Mouse (Mus musculus) embryonic facial prominence, embryonic 13.5 days (tissue): ENCODE data around the gene Slc6a6. TPM values are rescaled to one million over a fixed set of nuclear protein-coding genes. Genes with fewer than 3 reads are reported as not detected.

Experiments
- ATAC-seq: fragments of 200-750 bp; cut with Nextera tagmentation; 2 replicates; pipeline ENCODE4 v1.8.0; 2017; ENCODE audit warnings: low read depth; ENCODE audit not compliant: insufficient number of reproducible peaks, insufficient read depth, low FRiP score, low TSS enrichment
- H3K27ac ChIP-seq: fragments of 300-500 bp; sonication (generic); 2 replicates; pipeline ENCODE4 v1.5.1; 2015; ENCODE audit warnings: moderate library complexity, mild to moderate bottlenecking, inconsistent platforms
- H3K27me3 ChIP-seq: fragments of 300-500 bp; sonication (generic); 2 replicates; pipeline ENCODE4 v1.6.1; 2015; ENCODE audit warnings: mild to moderate bottlenecking, inconsistent platforms
- H3K36me3 ChIP-seq: fragments of 300-500 bp; sonication (generic); 2 replicates; pipeline ENCODE4 v1.6.1; 2015; ENCODE audit warnings: mild to moderate bottlenecking, inconsistent platforms
- H3K4me1 ChIP-seq: fragments of 300-500 bp; sonication (generic); 2 replicates; pipeline ENCODE4 v1.6.1; 2015; ENCODE audit warnings: inconsistent platforms
- H3K4me2 ChIP-seq: fragments of 300-500 bp; sonication (generic); 2 replicates; pipeline ENCODE4 v1.6.1; 2015; ENCODE audit warnings: moderate library complexity, mild to moderate bottlenecking, inconsistent platforms
- H3K4me3 ChIP-seq: fragments of 300-500 bp; sonication (generic); 2 replicates; pipeline ENCODE4 v1.5.1; 2015; ENCODE audit warnings: mild to moderate bottlenecking, inconsistent platforms
- H3K9ac ChIP-seq: fragments of 300-500 bp; sonication (generic); 2 replicates; pipeline ENCODE4 v1.6.1; 2015; ENCODE audit warnings: mild to moderate bottlenecking, inconsistent platforms
- H3K9me3 ChIP-seq: fragments of 300-500 bp; sonication (generic); 2 replicates; pipeline ENCODE4 v1.6.1; 2016; ENCODE audit warnings: inconsistent platforms
- WGBS: fragments of 180-500 bp; shearing (Covaris S2); methylation state at CpG from one replicate; pipeline ENCODE4 v1.1.7; 2015; ENCODE audit warnings: mixed read lengths; 5-methylcytosine and 5-hydroxymethylcytosine counted together
- polyA plus RNA-seq: library from polyadenylated mRNA; unstranded; fragments of >200 nt; fragmentation: Nextera tagmentation; extraction: Ambion mirVana; gene quantifications from 2 replicates; pipeline ENCODE4 v1.2.1, GENCODE M21; 2015

The Slc6a6 gene
- polyA plus RNA-seq, 1 experiment from 2014 or later: 71.4 TPM

DNA sequence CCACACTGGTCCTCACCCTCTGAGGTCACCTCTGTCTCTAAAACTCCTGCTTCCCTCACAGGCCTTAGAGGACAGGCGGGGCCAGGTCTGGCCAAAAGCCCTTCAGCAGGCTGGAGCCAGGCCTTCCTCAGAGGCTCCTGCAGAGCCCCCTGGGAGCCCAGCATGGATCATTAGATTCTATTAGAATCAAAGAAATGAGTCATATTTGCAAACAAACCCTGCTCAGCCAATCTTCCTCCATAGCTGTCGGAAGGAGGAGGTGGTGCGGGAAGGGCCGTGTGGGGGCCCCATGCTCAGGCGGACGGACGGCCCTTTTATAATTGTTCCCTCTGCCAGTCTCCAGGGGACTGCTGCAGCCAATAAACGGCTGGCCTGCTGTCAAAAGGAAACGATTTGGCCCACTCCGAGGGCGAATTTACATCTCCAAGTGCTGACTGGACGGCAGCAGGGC, 45.8 kb downstream of the Slc6a6 start:
- Histone ChIP-seq H3K4me3 (no peak overlapping the region), H3K4me2 (no peak overlapping the region), H3K36me3 (peaks cover 78% of the 10 kb centered on the region), H3K27ac (peak overlapping the region; percentile 41), H3K9ac (no peak overlapping the region), H3K9me3 (no peaks in the 10 kb centered on the region), H3K27me3 (no peaks in the 10 kb centered on the region), H3K4me1 (peaks cover 25% of the 10 kb centered on the region)
- 18% methylated on average over 12 of the region's 12 CpGs for WGBS
- no peak for ATAC-seq

- WGBS: 89% methylated on average over 11 of the region's 11 CpGs
- H3K27ac ChIP-seq: no peak overlapping the region
- no peak for ATAC-seq
- no peak overlapping the region for H3K9ac ChIP-seq
- no peaks in the 10 kb centered on the region for H3K9me3 ChIP-seq
- peaks cover 79% of the 10 kb centered on the region for H3K36me3 ChIP-seq
- no peak overlapping the region for H3K4me3 ChIP-seq
- H3K4me2 ChIP-seq: no peak overlapping the region
- no peaks in the 10 kb centered on the region for H3K27me3 ChIP-seq
- H3K4me1 ChIP-seq: peaks cover 32% of the 10 kb centered on the region
Observed at GRCm38 (mm10) chr6:91732138-91732537, 48.3 kb downstream of the Slc6a6 start.

DNA sequence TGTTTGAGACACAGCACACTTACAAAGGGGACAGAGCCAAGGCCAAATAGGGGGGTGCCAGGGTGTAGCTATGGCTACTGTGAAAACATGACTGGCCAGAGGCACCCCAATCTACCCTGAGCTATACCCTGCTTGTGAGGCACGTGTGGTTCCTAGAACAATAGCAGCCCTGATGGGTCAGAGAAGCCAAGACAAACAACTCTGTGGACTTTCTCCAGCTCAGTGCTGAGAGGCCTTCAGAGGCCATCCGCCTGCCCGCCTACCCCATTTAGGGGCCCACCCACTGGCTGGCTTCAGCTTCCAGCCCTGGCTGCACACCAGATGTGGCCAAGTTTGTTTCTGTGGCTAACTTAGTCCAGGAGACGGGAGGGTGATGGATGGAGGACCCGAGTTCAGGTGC, 52.6 kb downstream of the Slc6a6 start:
- H3K36me3 ChIP-seq: peaks cover 91% of the 10 kb centered on the region
- peak overlapping the region; percentile 4; the same call in 1 of the 2 replicates for H3K27ac ChIP-seq
- H3K27me3 ChIP-seq: no peaks in the 10 kb centered on the region
- WGBS: 56% methylated on average over 5 of the region's 5 CpGs
- no peak overlapping the region for H3K4me3 ChIP-seq
- no peak overlapping the region for H3K4me2 ChIP-seq
- H3K9me3 ChIP-seq: no peaks in the 10 kb centered on the region
- H3K4me1 ChIP-seq: peaks cover 6% of the 10 kb centered on the region
- H3K9ac ChIP-seq: no peak overlapping the region
- no peak for ATAC-seq

GRCm38 (mm10) chr6:91737451-91737850, 53.6 kb downstream of the Slc6a6 start:
- Histone ChIP-seq H3K4me2 (no peak overlapping the region), H3K9me3 (no peaks in the 10 kb centered on the region), H3K4me3 (no peak overlapping the region), H3K9ac (no peak overlapping the region), H3K36me3 (peaks cover 92% of the 10 kb centered on the region), H3K27ac (no peak overlapping the region), H3K27me3 (no peaks in the 10 kb centered on the region), H3K4me1 (peaks cover 6% of the 10 kb centered on the region)
- ATAC-seq: no peak
- WGBS: 91% methylated on average over 7 of the region's 7 CpGs

GRCm38 (mm10) chr6:91738058-91738457, 54.2 kb downstream of the Slc6a6 start:
- Histone ChIP-seq H3K4me3 (no peak overlapping the region), H3K27ac (no peak overlapping the region), H3K36me3 (peaks cover 91% of the 10 kb centered on the region), H3K27me3 (no peaks in the 10 kb centered on the region), H3K4me1 (peaks cover 7% of the 10 kb centered on the region), H3K4me2 (no peak overlapping the region), H3K9me3 (no peaks in the 10 kb centered on the region), H3K9ac (peak overlapping the region; percentile 12; the same call in 1 of the 2 replicates)
- 59% methylated on average over 5 of the region's 5 CpGs for WGBS
- ATAC-seq: no peak

DNA sequence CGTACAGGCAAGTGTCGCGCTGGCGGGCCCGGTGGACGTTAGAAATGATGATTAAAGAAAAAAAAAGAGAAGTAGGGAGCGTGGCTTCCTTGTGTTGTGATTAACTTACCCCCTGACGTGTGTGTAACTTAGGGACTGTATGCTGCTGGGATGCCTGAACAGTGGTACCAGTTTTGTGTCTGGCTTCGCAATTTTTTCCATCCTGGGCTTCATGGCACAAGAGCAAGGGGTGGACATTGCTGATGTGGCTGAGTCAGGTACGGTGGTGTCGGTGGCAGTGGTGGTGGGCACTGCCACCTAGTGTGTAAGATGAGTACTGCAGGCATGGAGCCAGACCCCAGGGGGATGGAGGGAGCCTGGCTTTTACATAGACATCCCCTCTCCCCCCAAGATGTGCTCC, 57.2 kb downstream of the Slc6a6 start:
- Histone ChIP-seq H3K36me3 (peaks cover 87% of the 10 kb centered on the region), H3K27ac (no peak overlapping the region)
- ATAC-seq: 0 out of 2 replicates have a peak, but pooled peaks have one; percentile 50

GRCm38 (mm10) chr6:91742466-91742865, 58.6 kb downstream of the Slc6a6 start:
- H3K4me2 ChIP-seq: no peak overlapping the region
- peaks cover 87% of the 10 kb centered on the region for H3K36me3 ChIP-seq
- peaks cover 14% of the 10 kb centered on the region for H3K4me1 ChIP-seq
- H3K27ac ChIP-seq: no peak overlapping the region
- H3K4me3 ChIP-seq: no peak overlapping the region
- H3K27me3 ChIP-seq: no peaks in the 10 kb centered on the region
- 72% methylated on average over 3 of the region's 3 CpGs for WGBS
- no peak overlapping the region for H3K9ac ChIP-seq
- no peaks in the 10 kb centered on the region for H3K9me3 ChIP-seq
- ATAC-seq: no peak

More for the DNA sequence above, 57.2 kb downstream of the Slc6a6 start:
- Histone ChIP-seq H3K4me3 (no peak overlapping the region), H3K9me3 (no peaks in the 10 kb centered on the region), H3K4me2 (no peak overlapping the region), H3K4me1 (peaks cover 20% of the 10 kb centered on the region), H3K27me3 (no peaks in the 10 kb centered on the region), H3K9ac (no peak overlapping the region)
- 64% methylated on average over 11 of the region's 11 CpGs for WGBS

GRCm38 (mm10) chr6:91742995-91743394, 59.1 kb downstream of the Slc6a6 start:
- ATAC-seq: no peak
- Histone ChIP-seq H3K9me3 (no peaks in the 10 kb centered on the region), H3K4me2 (no peak overlapping the region), H3K27ac (no peak overlapping the region), H3K9ac (no peak overlapping the region), H3K27me3 (no peaks in the 10 kb centered on the region), H3K36me3 (peaks cover 87% of the 10 kb centered on the region), H3K4me1 (peaks cover 14% of the 10 kb centered on the region), H3K4me3 (no peak overlapping the region)
- 93% methylated on average over 8 of the region's 8 CpGs for WGBS

GRCm38 (mm10) chr6:91743886-91744285, 60.0 kb downstream of the Slc6a6 start:
- ATAC-seq: no peak
- Histone ChIP-seq H3K9me3 (no peaks in the 10 kb centered on the region), H3K27me3 (no peaks in the 10 kb centered on the region), H3K4me2 (no peak overlapping the region), H3K4me1 (peaks cover 14% of the 10 kb centered on the region), H3K4me3 (no peak overlapping the region), H3K36me3 (peaks cover 87% of the 10 kb centered on the region), H3K27ac (peak overlapping the region; percentile 23; the same call in 1 of the 2 replicates), H3K9ac (no peak overlapping the region)
- 70% methylated on average over 4 of the region's 4 CpGs for WGBS

DNA sequence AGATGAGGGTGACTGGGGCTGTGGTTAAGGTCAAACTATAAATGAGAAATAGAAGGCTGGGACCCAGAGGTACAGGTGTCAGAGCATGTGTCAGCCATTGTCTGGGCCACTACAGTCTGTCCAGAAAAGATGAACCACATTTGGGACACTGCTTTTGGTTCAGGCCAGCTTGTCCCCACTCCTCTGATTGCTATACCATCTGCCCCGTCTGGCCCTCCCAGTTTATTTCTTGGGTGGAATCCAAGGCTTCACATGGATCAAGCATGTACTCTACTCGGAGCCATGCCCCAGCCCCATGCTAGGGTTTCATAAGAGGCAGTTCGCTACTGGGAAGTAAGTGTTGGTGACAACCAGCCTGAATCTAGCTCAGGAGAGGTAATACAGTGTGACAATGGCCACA, 61.4 kb downstream of the Slc6a6 start:
- ATAC-seq: no peak
- Histone ChIP-seq H3K27me3 (no peaks in the 10 kb centered on the region), H3K27ac (no peak overlapping the region), H3K9ac (no peak overlapping the region), H3K4me3 (no peak overlapping the region), H3K4me1 (peaks cover 14% of the 10 kb centered on the region), H3K4me2 (no peak overlapping the region), H3K36me3 (peaks cover 85% of the 10 kb centered on the region), H3K9me3 (no peaks in the 10 kb centered on the region)
- WGBS: 86% methylated on average over 3 of the region's 3 CpGs

DNA sequence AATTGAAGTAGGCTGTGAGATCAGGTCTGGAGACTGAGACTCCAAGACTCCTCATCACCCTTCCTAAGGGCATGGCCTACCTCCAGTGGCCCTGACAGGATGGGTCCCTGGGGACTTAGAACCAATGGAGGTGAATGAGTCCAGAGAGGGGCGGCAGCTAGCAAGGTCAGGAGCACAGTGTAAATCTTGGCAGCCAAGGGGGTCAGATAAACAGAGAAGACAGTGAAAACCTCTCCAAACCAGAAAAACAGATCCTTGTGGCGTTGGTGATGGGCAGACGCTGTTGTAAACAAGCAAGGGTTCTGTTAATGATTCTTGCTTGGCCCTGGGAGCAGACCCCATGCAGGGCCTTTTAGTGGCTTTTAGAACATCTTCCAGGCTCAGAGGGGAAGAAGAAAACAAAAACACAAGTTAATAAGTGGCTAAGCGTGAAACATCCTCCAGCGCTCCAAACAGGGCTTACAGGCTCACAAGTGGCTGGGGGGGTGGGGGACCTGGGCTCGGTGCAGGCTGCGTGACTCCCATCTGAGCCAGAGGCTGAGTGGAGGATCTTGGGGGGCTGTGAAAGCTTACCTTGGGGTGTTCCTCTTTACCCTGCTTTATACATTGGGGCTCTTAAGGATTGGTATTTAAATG, 62.2 kb downstream of the Slc6a6 start:
- Histone ChIP-seq H3K4me3 (no peak overlapping the region), H3K4me1 (peaks cover 14% of the 10 kb centered on the region), H3K27ac (no peak overlapping the region), H3K36me3 (peaks cover 85% of the 10 kb centered on the region), H3K27me3 (no peaks in the 10 kb centered on the region), H3K4me2 (no peak overlapping the region), H3K9ac (no peak overlapping the region), H3K9me3 (no peaks in the 10 kb centered on the region)
- 54% methylated on average over 7 of the region's 7 CpGs for WGBS
- no peak for ATAC-seq

DNA sequence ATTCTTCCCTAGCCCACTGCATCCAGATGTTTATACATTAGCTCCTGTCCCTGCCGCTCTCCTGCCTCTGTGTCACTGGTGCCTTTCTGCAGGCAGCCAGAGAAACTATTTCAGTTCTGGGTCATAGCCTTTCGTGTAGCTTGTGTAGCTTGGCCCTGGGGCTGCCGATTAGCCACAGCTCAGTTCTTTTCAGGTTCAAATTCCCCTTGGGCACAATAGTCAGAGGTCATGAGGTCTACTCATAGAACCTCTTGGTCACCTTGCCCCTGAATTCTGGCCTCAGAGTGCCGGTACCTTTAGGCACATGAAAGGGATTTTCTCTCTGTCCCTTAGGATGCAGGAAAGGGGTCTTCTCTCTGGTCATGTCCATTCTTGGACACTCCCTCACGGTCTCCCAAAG, 62.9 kb downstream of the Slc6a6 start:
- no peak for ATAC-seq
- Histone ChIP-seq H3K4me2 (no peak overlapping the region), H3K9ac (no peak overlapping the region), H3K27me3 (no peaks in the 10 kb centered on the region), H3K4me3 (no peak overlapping the region), H3K4me1 (peaks cover 14% of the 10 kb centered on the region), H3K9me3 (no peaks in the 10 kb centered on the region), H3K36me3 (peaks cover 85% of the 10 kb centered on the region), H3K27ac (no peak overlapping the region)
- 72% methylated on average over 5 of the region's 5 CpGs for WGBS
